ENCODE assay signal across 21 mouse cellular contexts in genomic region chr13:34427527-34427926, GRCm38 (mm10).
"Had no signal": no experiment of that assay in that cellular context is flagged by ENCODE, and none has a peak within 500 bp of the region (broad histone marks: within the 10 kb centered on the region; RNA-seq: fewer than 3 reads in every experiment).

No protein-coding gene starts in this region.

- H3K9me3 ChIP-seq: liver, embryonic 13.5 days; liver, embryonic 15.5 days; lung, embryonic 15.5 days; megakaryocyte, embryonic 14.5 days; midbrain, embryonic 10.5 days; midbrain, embryonic 12.5 days; neural tube, embryonic 13.5 days; neural tube, embryonic 15.5 days; stomach, embryonic 15.5 days had no signal

- H3K4me2 ChIP-seq: liver, embryonic 13.5 days; liver, embryonic 15.5 days; lung, embryonic 15.5 days; midbrain, embryonic 12.5 days; neural tube, embryonic 13.5 days; neural tube, embryonic 15.5 days; stomach, embryonic 15.5 days had no signal

- H3K27ac ChIP-seq: liver, embryonic 13.5 days; liver, embryonic 15.5 days; lung, embryonic 15.5 days; midbrain, embryonic 10.5 days; midbrain, embryonic 12.5 days; neural tube, embryonic 13.5 days; neural tube, embryonic 15.5 days; stomach, embryonic 15.5 days; stomach, postnatal 0 days had no signal

- ATAC-seq: liver, postnatal 0 days; midbrain, embryonic 16.5 days had no signal

- DNase-seq: liver, embryonic 13.5 days; liver, postnatal 0 days; lung, adult 2 months; lung, postnatal 10 days; lung, postnatal 4 days; midbrain, embryonic 14.5 days; right cerebral cortex, adult 18-20 months; thymus, adult 18-20 months; thymus, postnatal 14 days; thymus, postnatal 36 days had no signal

- H3K4me3 ChIP-seq: liver, embryonic 13.5 days; liver, embryonic 15.5 days; lung, embryonic 15.5 days; megakaryocyte, embryonic 14.5 days; midbrain, embryonic 10.5 days; midbrain, embryonic 12.5 days; myocyte; neural tube, embryonic 13.5 days; neural tube, embryonic 15.5 days; stomach, embryonic 15.5 days had no signal

- H3K36me3 ChIP-seq: liver, embryonic 13.5 days; liver, embryonic 15.5 days; lung, embryonic 15.5 days; midbrain, embryonic 10.5 days; midbrain, embryonic 12.5 days; neural tube, embryonic 13.5 days; neural tube, embryonic 15.5 days; stomach, embryonic 15.5 days had no signal

- H3K4me1 ChIP-seq: liver, embryonic 13.5 days; liver, embryonic 15.5 days; lung, embryonic 15.5 days; midbrain, embryonic 10.5 days; midbrain, embryonic 12.5 days; neural tube, embryonic 13.5 days; neural tube, embryonic 15.5 days; stomach, embryonic 15.5 days had no signal

- H3K9ac ChIP-seq: liver, embryonic 13.5 days; liver, embryonic 15.5 days; liver, postnatal 0 days; lung, embryonic 15.5 days; midbrain, embryonic 12.5 days; neural tube, embryonic 13.5 days; neural tube, embryonic 15.5 days; stomach, embryonic 15.5 days had no signal

- H3K27me3 ChIP-seq: lung, embryonic 15.5 days; midbrain, embryonic 12.5 days; neural tube, embryonic 15.5 days; stomach, embryonic 15.5 days had no signal
